Mouse (Mus musculus): ENCODE data around the gene Setd1a. TPM values are rescaled to one million over a fixed set of nuclear protein-coding genes. Genes with fewer than 3 reads are reported as not detected.
"Not testable (repeated sequence)": the region's sequence is repeated elsewhere in the genome, so short reads cannot be mapped to it uniquely, and the experiment has no call there.

Gene Setd1a
- polyA plus RNA-seq, 1 experiment from 2014 or later = 10.5 TPM

GRCm38 (mm10) chr7:127769651-127770038, 6.8 kb upstream of the Setd1a start, which contains the start of gene Orai3:
Orai3 (plus strand) TSS chr7:127769815.
- Histone ChIP-seq H3K36me3 (ENCODE audit: insufficient read depth, low read length) (no peaks in the 10 kb centered on the region), H3K27ac (ENCODE audit: low read length) (peak within 1 kb of the TSS; percentile 93), H3K4me3 (ENCODE audit: low read depth, low read length) (peak within 1 kb of the TSS; percentile 81), H3K4me1 (ENCODE audit: insufficient read depth, low read depth, low read length) (peaks cover 10% of the 10 kb centered on the region), H3K4me2 (replicated peaks; ENCODE audit: low read depth, low read length) (peak within 1 kb of the TSS; percentile 95), H3K27me3 (replicated peaks; ENCODE audit: insufficient read depth, low read length) (no peaks in the 10 kb centered on the region), H3K9ac (replicated peaks; ENCODE audit: low read depth) (peak within 1 kb of the TSS; percentile 87), H3K9me3 (ENCODE audit: low read length) (no peaks in the 10 kb centered on the region)
- ATAC-seq (peak; percentile 85), DNase-seq (ENCODE audit: low spot score) (peak; percentile 95)
- 0% methylated on average over 24 of the region's 24 CpGs for WGBS
- no peak; the same call in 1 of the 2 replicates for TF ChIP-seq EP300 (IDR thresholded peaks at IDR 0.05)
- no peak for TF ChIP-seq CTCF (IDR thresholded peaks at IDR 0.05)

GRCm38 (mm10) chr7:127770039-127770905, 6.2 kb upstream of the Setd1a start:
- DNase-seq (ENCODE audit: low spot score) (peak; percentile 24), ATAC-seq (peak; percentile 9)
- 1% methylated on average over 27 of the region's 27 CpGs for WGBS
- Histone ChIP-seq H3K27me3 (replicated peaks; ENCODE audit: insufficient read depth, low read length) (no peaks in the 10 kb centered on the region), H3K9ac (replicated peaks; ENCODE audit: low read depth) (peak overlapping the region; percentile 87), H3K27ac (ENCODE audit: low read length) (peak overlapping the region; percentile 93), H3K4me3 (ENCODE audit: low read depth, low read length) (peak overlapping the region; percentile 81), H3K4me2 (replicated peaks; ENCODE audit: low read depth, low read length) (peak overlapping the region; percentile 95), H3K4me1 (ENCODE audit: insufficient read depth, low read depth, low read length) (peaks cover 10% of the 10 kb centered on the region), H3K36me3 (ENCODE audit: insufficient read depth, low read length) (no peaks in the 10 kb centered on the region), H3K9me3 (ENCODE audit: low read length) (no peaks in the 10 kb centered on the region)
- 0 out of 2 replicates have a peak, but pooled peaks have one; percentile 2 for TF ChIP-seq EP300 (IDR thresholded peaks at IDR 0.05)
- no peak for TF ChIP-seq CTCF (IDR thresholded peaks at IDR 0.05)

GRCm38 (mm10) chr7:127771262-127771661, 5.2 kb upstream of the Setd1a start:
- Histone ChIP-seq H3K9me3 (ENCODE audit: low read length) (no peaks in the 10 kb centered on the region), H3K36me3 (ENCODE audit: insufficient read depth, low read length) (no peaks in the 10 kb centered on the region), H3K9ac (replicated peaks; ENCODE audit: low read depth) (no peak overlapping the region), H3K27ac (ENCODE audit: low read length) (no peak overlapping the region), H3K4me3 (ENCODE audit: low read depth, low read length) (no peak overlapping the region), H3K27me3 (replicated peaks; ENCODE audit: insufficient read depth, low read length) (no peaks in the 10 kb centered on the region), H3K4me1 (ENCODE audit: insufficient read depth, low read depth, low read length) (peaks cover 10% of the 10 kb centered on the region), H3K4me2 (replicated peaks; ENCODE audit: low read depth, low read length) (no peak overlapping the region)
- DNase-seq (ENCODE audit: low spot score) (no peak), ATAC-seq (no peak)
- 63% methylated on average over 5 of the region's 5 CpGs for WGBS
- TF ChIP-seq CTCF (IDR thresholded peaks at IDR 0.05) (no peak), EP300 (IDR thresholded peaks at IDR 0.05) (no peak)

- peaks cover 10% of the 10 kb centered on the region for H3K4me1 ChIP-seq (ENCODE audit: insufficient read depth, low read depth, low read length)
- H3K9ac ChIP-seq (replicated peaks; ENCODE audit: low read depth) = no peak overlapping the region
- H3K4me3 ChIP-seq (ENCODE audit: low read depth, low read length) = no peak overlapping the region
- no peaks in the 10 kb centered on the region for H3K27me3 ChIP-seq (replicated peaks; ENCODE audit: insufficient read depth, low read length)
- DNase-seq (ENCODE audit: low spot score) = no peak
- H3K27ac ChIP-seq (ENCODE audit: low read length) = no peak overlapping the region
- no peak for TF ChIP-seq EP300 (IDR thresholded peaks at IDR 0.05)
- no peak for TF ChIP-seq CTCF (IDR thresholded peaks at IDR 0.05)
- 50% methylated on average over 3 of the region's 3 CpGs for WGBS
- no peak overlapping the region for H3K4me2 ChIP-seq (replicated peaks; ENCODE audit: low read depth, low read length)
- no peaks in the 10 kb centered on the region for H3K9me3 ChIP-seq (ENCODE audit: low read length)
- H3K36me3 ChIP-seq (ENCODE audit: insufficient read depth, low read length) = no peaks in the 10 kb centered on the region
- no peak for ATAC-seq
Observed at GRCm38 (mm10) chr7:127772080-127772479, 4.4 kb upstream of the Setd1a start.

- TF ChIP-seq EP300 (IDR thresholded peaks at IDR 0.05) (no peak), CTCF (IDR thresholded peaks at IDR 0.05) (no peak)
- Histone ChIP-seq H3K4me3 (ENCODE audit: low read depth, low read length) (no peak overlapping the region), H3K36me3 (ENCODE audit: insufficient read depth, low read length) (no peaks in the 10 kb centered on the region), H3K9me3 (ENCODE audit: low read length) (no peaks in the 10 kb centered on the region), H3K27me3 (replicated peaks; ENCODE audit: insufficient read depth, low read length) (no peaks in the 10 kb centered on the region), H3K9ac (replicated peaks; ENCODE audit: low read depth) (no peak overlapping the region), H3K4me2 (replicated peaks; ENCODE audit: low read depth, low read length) (no peak overlapping the region), H3K4me1 (ENCODE audit: insufficient read depth, low read depth, low read length) (peaks cover 10% of the 10 kb centered on the region), H3K27ac (ENCODE audit: low read length) (no peak overlapping the region)
- no peak for DNase-seq (ENCODE audit: low spot score)
- 91% methylated on average over 1 of the region's 1 CpGs for WGBS
- no peak for ATAC-seq
Observed at GRCm38 (mm10) chr7:127772557-127772956, 3.9 kb upstream of the Setd1a start.

- TF ChIP-seq EP300 (IDR thresholded peaks at IDR 0.05) (no peak), CTCF (IDR thresholded peaks at IDR 0.05) (peak; percentile 87)
Observed at GRCm38 (mm10) chr7:127773664-127774384, 2.6 kb upstream of the Setd1a start.

GRCm38 (mm10) chr7:127775837-127776236, 633 bp upstream of the Setd1a start:
- not testable (repeated sequence) for DNase-seq (ENCODE audit: low spot score); H3K9ac ChIP-seq (replicated peaks; ENCODE audit: low read depth); ATAC-seq; H3K4me1 ChIP-seq (ENCODE audit: insufficient read depth, low read depth, low read length); H3K27me3 ChIP-seq (replicated peaks; ENCODE audit: insufficient read depth, low read length); H3K9me3 ChIP-seq (ENCODE audit: low read length); H3K36me3 ChIP-seq (ENCODE audit: insufficient read depth, low read length)
- Histone ChIP-seq H3K4me2 (replicated peaks; ENCODE audit: low read depth, low read length) (peak overlapping the region; percentile 83), H3K4me3 (ENCODE audit: low read depth, low read length) (peak overlapping the region; percentile 95), H3K27ac (ENCODE audit: low read length) (peak overlapping the region; percentile 98)
- WGBS = 57% methylated on average over 7 of the region's 7 CpGs

More at GRCm38 (mm10) chr7:127773664-127774384, 2.6 kb upstream of the Setd1a start:
- Histone ChIP-seq H3K27me3 (replicated peaks; ENCODE audit: insufficient read depth, low read length) (no peaks in the 10 kb centered on the region), H3K9me3 (ENCODE audit: low read length) (no peaks in the 10 kb centered on the region), H3K9ac (replicated peaks; ENCODE audit: low read depth) (no peak overlapping the region), H3K4me3 (ENCODE audit: low read depth, low read length) (no peak overlapping the region), H3K4me2 (replicated peaks; ENCODE audit: low read depth, low read length) (no peak overlapping the region), H3K27ac (ENCODE audit: low read length) (no peak overlapping the region), H3K4me1 (ENCODE audit: insufficient read depth, low read depth, low read length) (peaks cover 10% of the 10 kb centered on the region), H3K36me3 (ENCODE audit: insufficient read depth, low read length) (no peaks in the 10 kb centered on the region)
- 41% methylated on average over 9 of the region's 9 CpGs for WGBS
- DNase-seq (ENCODE audit: low spot score) (peak; percentile 88), ATAC-seq (no peak)

Measured in lung, postnatal 0 days (tissue).